Mouse (Mus musculus) ovary, postnatal 36 days (tissue): Measurements from ENCODE around the gene Dst.
"Not testable (repeated sequence)": the region's sequence is repeated elsewhere in the genome, so short reads cannot be mapped to it uniquely, and the experiment has no call there.

ENCODE experiments used
- DNase-seq: peaks from one replicate; pipeline ENCODE4 v3.0.0; 2022; ENCODE audit warnings: low spot score, mixed read lengths

The Dst gene

GRCm38 (mm10) chr1:34065551-34066048 lies 157.6 kb downstream of the Dst start:
- no peak for DNase-seq

DNA sequence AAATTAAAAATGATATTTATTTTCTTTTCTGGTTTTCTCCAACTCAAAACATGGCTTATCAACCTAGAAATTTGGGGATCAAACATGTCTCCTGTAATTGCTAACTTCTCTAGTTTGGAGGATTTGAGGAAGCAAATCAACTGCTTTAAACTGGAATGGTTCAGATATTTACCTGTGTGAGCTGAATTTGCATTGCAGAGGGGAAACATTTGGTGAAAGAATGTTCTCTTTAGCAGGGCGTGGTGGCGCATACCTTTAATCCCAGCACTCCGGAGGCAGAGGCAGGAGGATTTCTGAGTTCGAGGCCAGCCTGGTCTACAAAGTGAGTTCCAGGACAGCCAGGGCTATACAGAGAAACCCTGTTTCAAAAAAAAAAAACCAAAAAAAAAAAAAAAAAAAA lies 158.4 kb downstream of the Dst start:
- DNase-seq: not testable (repeated sequence)

- DNase-seq: no peak
Observed at GRCm38 (mm10) chr1:34068341-34068740, 160.3 kb downstream of the Dst start.

DNA sequence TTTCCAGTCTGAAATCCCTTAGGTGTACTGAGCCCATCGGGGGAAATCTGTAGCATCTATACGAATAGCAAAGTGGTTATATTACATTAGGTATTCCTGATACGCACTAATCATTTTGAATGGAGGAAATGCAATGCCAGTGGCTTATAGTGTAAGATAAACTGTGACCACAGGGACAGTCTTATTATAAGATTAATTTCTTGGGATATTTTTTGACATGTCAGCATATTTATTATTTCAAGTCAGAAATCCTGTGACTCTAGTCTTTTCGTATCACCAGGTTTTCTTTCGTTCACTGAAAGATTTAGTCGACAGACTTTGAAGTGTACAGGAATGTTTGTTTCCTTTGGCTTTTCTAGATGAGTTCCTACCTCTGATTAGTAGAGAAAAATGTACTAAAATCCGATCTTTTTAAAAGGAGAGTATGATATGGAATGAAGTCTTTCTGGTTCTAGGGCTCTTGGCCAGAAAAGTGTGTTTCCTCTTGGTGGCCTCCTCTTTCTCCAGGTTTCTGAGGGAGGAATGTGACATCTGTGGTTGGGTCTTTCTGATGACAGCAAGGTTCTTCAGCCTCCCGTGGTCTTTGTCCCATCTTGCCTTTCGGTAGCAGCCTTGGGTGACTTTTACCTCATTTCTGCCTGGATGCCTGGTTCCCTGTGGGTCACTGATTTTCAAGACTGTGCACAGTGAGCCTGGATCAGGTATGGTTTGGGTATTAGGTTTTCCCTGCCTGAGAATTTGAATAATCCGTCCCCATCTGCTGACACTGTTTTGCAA lies 161.7 kb downstream of the Dst start:
- no peak for DNase-seq

DNA sequence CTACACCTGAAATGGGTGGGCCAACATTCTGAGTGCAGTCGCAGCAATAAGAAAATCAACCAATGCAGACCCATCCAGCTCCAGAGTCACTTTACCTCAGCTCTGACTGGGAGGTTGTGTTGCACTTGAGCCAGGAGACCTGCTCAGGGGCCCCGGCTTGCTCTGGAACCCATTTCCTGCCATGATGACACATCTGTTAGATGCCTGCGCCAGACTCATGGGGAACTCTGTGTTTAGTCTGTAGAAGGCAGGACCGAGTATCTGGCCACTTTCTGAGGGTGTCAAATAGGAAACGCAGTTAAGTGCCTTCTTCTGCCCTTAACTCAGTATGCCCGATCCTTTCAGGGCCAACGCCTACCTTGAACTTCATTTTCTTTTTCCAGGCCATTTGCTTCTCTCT lies 162.4 kb downstream of the Dst start:
- no peak for DNase-seq

DNA sequence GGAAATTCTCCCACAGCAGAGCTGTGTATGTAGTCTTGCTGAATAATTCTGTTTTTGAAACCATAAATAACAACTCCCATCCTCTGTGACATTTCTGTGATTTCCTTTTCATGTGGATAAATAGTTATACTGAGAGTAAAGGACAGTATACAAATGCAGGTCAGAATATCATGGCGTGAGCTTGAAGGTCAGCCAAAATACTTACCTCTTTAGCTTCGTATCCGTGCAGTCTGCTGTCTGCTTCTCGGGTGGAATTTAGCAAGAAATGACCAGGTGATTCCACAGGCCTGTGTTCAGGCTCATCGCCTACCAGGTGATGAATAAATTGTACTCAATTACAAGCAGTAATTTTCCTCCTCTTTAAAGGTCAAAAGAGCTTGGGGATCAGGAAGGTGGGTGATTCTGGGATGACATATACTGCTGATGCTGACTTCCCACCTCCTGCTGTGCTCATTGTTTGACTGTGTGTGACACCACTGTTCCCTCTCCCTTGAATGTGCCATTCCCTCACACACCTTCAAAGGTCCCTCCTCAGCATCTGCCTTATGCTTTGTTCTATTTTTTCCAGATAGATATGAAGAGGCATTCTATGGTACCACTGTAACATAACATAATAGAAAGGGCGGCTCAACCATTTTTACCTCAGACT lies 163.1 kb downstream of the Dst start:
- no peak for DNase-seq

DNA sequence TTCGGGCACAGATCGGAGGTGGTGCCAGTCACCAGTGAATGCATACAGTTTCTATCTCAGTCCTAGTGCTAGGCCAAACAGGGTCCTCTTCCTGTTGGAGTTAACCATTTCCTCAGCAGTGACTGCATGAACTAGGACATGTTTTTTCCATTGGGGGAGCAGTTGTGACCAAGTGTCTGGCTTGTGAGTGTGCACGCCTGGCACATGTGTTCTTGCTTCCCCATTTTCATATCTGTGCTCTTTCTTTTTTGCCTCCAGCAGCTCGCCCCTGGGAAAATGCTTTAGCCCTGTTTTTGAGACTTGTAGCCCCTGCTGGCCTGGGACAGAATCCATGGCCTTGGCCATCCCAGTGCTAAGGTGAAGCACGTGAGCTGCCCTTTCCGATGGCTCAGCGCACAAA lies 164.2 kb downstream of the Dst start:
- DNase-seq: no peak

DNA sequence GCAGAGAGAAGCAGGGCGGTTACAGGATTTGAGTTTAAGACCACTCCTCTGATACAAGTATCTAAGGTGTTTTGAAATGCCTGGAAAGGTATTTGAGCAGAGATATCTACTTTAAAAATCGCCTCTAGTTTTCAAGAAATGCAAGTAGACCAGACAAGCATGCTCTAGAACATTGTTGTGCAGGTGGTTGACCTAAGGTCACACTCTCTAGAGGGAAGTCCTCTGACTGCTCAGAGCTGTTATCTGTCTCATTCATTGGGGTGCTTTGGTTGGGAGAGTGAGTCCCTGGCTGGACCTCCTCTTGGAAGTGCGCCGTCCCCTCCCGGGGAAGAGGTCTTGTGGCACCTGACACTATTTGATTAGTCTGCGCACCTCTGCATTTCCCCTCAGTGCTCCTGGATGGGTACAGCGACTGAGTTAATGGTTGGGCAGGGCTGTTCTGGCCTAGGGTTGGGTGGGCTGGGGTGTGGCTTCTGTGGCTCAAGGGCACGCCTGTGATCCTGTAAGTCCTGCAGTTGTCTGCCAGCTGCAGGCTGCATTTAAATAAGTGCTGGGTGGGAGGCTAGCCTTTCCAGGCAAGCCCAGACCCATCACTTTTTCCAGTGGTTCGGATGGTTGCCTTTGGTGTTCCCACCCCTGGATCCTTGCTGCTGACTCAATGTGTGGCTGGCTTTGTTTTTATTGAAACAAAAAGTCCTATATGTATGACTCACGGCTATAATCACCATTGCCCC lies 165.6 kb downstream of the Dst start:
- no peak for DNase-seq

DNA sequence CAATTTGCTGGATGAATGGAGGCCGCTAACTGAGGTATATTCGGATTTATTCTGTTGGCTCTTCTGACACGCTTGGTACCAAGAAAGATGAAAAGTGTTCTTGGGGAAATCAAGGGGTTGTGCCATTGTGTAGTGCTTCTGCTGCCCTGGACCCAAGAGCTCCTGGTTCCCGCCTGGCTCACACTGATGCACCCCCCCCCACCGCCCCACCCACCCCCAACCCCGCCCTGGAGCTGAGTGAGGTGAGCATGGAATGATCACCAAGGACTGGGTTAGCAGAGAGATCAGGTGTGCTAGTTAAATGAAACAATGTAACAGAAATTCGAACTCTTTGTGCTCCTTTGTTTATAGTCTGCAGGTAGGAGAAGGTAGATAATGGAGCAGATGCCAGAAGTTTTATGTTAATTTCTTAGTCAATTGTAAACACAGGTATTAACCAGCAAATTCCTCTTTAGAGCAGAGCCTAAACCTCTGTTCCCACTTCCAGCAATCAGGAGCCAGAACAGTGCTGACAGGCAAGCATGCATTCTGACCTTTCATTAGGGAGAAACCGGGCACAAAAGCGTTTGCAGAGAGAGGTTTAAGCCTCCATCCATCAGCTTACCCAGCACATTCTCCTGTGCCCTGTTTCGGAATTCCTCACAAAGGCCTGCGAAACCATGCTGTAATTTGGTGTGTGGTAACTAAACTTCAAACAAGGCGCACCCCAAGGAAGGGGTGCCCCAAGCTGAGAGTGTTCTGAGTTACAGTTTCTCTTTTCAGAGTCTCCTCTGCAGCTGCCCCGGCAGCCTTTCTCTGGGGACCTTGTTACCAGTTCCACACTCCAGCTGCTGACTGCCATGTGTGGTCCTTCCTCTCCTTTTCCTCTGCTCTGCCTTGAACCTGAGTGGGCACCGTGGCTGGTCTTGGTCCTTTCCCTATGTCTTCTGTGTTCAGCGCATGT lies 166.5 kb downstream of the Dst start:
- DNase-seq: no peak

- no peak for DNase-seq
Observed at GRCm38 (mm10) chr1:34076701-34077421, 168.8 kb downstream of the Dst start.

DNA sequence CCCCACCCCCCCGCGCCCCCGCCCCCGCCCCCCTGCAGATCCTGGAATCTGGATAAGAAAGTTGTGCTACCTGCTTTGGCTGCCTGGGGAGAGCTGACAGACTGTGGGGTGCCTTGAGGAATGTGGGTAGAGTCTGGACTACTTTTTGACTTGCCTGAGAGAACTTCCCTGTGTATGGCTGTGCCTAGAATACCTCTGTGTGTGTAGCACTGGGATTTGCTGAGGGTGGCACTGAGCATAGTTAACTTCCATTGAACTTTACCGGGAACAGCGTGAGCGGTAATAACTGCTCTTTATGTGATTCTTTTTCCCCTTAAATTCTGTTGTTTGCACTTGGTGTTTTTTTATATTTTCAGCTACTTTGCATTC lies 169.4 kb downstream of the Dst start:
- no peak for DNase-seq

DNA sequence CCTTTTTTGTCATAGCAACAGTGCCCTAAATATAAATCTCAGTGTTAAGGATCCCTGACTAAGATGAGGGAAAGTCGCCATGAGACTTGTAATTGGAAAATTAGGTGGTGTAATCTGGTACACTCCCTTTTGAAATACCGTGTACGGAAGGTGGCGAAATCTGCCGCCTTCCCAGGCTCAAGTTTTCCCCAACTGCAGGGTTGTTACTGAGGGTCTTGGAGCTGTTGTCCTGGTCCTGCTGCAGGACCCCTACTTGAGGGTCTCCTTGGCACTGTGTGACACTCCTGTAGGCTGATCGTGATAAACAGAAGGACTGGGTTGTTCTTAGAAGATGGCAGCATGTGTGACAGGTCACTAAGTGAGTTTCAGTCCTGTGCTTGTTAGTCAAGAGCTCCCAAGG lies 169.9 kb downstream of the Dst start:
- no peak for DNase-seq

GRCm38 (mm10) chr1:34089011-34089410 lies 181.0 kb downstream of the Dst start:
- no peak for DNase-seq

GRCm38 (mm10) chr1:34090700-34091099 lies 182.7 kb downstream of the Dst start:
- no peak for DNase-seq

DNA sequence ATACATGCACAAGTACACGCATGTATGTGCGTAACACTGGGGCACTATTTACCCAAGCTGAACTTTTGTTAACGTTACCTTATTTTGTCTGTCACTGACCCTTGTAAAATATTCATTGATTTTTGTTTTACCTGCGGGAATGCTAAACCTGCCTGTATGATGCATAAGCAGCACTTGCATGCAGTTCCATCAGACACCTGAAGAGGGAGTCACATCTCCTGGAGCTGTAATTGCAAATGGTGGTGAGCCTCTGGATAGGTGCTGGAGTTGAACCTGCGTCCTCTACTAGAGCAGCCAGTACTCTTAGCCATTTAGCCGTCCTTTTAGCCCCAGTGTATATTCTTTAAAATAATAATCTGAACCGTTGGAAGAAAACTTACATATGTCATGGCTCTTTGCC lies 185.6 kb downstream of the Dst start:
- no peak for DNase-seq

- DNase-seq: no peak
Observed at GRCm38 (mm10) chr1:34094301-34094700, 186.3 kb downstream of the Dst start.

- no peak for DNase-seq
Observed at GRCm38 (mm10) chr1:34095173-34095572, 187.1 kb downstream of the Dst start.

- peak; percentile 58 for DNase-seq
Observed at GRCm38 (mm10) chr1:34096923-34097322, 188.9 kb downstream of the Dst start.

- DNase-seq: no peak
Observed at GRCm38 (mm10) chr1:34097640-34098039, 189.6 kb downstream of the Dst start.

DNA sequence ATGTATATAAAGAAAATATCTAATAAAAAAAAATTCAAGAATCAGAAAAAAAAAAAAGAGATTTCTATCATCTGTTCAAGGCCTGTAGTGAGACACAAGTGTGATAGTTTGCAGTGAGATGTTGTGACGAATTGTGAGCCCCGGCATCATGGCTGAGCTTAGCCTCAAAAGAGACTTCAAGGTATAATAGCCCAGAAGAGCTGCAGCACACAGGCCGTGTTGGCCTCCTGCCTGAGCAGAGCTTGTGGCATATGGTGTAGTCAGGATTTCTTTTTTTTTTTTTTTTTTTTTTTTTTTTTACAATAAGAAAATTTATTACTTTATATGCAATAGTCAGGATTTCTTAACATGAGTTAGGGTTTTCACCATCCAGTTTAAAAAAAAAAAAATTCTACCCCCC lies 191.4 kb downstream of the Dst start:
- no peak for DNase-seq

GRCm38 (mm10) chr1:34100385-34100784 lies 192.4 kb downstream of the Dst start:
- no peak for DNase-seq
